Mouse (Mus musculus) neural tube, embryonic 11.5 days (tissue): Measurements from ENCODE around the gene Srd5a1. TPM values are rescaled to one million over a fixed set of nuclear protein-coding genes. Genes with fewer than 3 reads are reported as not detected.

Source experiments
- ATAC-seq: fragments of 200-750 bp; cut with Nextera tagmentation; 2 replicates; pipeline ENCODE4 v1.8.0; 2017; ENCODE audit warnings: moderate number of reproducible peaks, mild to moderate bottlenecking, moderate TSS enrichment, moderate library complexity; ENCODE audit not compliant: insufficient read depth, low FRiP score, low TSS enrichment
- DNase-seq: peaks from one replicate; pipeline ENCODE4 v3.0.0-alpha.2; 2015; ENCODE audit warnings: low spot score
- H3K27ac ChIP-seq: fragments of 300-500 bp; sonication (generic); 2 replicates; pipeline ENCODE4 v1.5.1; 2014; ENCODE audit warnings: low read depth, mild to moderate bottlenecking, low read length
- H3K27me3 ChIP-seq: fragments of 300-500 bp; sonication (generic); 2 replicates; pipeline ENCODE4 v1.6.1; 2014; ENCODE audit warnings: mild to moderate bottlenecking, low read length, mixed read lengths; ENCODE audit not compliant: control insufficient read depth, insufficient read depth
- H3K36me3 ChIP-seq: fragments of 300-500 bp; sonication (generic); 2 replicates; pipeline ENCODE4 v1.6.1; 2014; ENCODE audit warnings: mild to moderate bottlenecking, low read length, moderate library complexity, mixed read lengths; ENCODE audit not compliant: control insufficient read depth, insufficient read depth
- H3K4me1 ChIP-seq: fragments of 300-500 bp; sonication (generic); 2 replicates; pipeline ENCODE4 v1.6.1; 2014; ENCODE audit warnings: low read length, mixed read lengths; ENCODE audit not compliant: control insufficient read depth, insufficient read depth
- H3K4me2 ChIP-seq: fragments of 300-500 bp; sonication (generic); 2 replicates; pipeline ENCODE4 v1.6.1; 2014; ENCODE audit warnings: low read depth, mild to moderate bottlenecking, moderate library complexity
- H3K4me3 ChIP-seq: fragments of 300-500 bp; sonication (generic); 2 replicates; pipeline ENCODE4 v1.5.1; 2014; ENCODE audit warnings: low read depth, low read length
- H3K9ac ChIP-seq: fragments of 300-500 bp; sonication (generic); 2 replicates; pipeline ENCODE4 v1.6.1; 2014; ENCODE audit warnings: mild to moderate bottlenecking, low read length
- H3K9me3 ChIP-seq: fragments of 300-500 bp; sonication (generic); 2 replicates; pipeline ENCODE4 v1.6.1; 2016; ENCODE audit warnings: low read length; ENCODE audit not compliant: control insufficient read depth
- WGBS: fragments of 180-500 bp; shearing (Covaris S2); extraction: QIAGEN DNeasy Blood & Tissue Kit; methylation state at CpG from one replicate; pipeline ENCODE4 v1.1.7; 2014; 5-methylcytosine and 5-hydroxymethylcytosine counted together
- polyA plus RNA-seq: library from polyadenylated mRNA; unstranded; fragments of >200 nt; fragmentation: Nextera tagmentation; extraction: Ambion mirVana; gene quantifications from 2 replicates; pipeline ENCODE4 v1.2.1, GENCODE M21; 2014

The Srd5a1 gene
- polyA plus RNA-seq, 1 experiment from 2014 or later = 26.0 TPM

GRCm38 (mm10) chr13:69549980-69550379, 61.3 kb downstream of the Srd5a1 start:
- H3K4me2 ChIP-seq = no peak overlapping the region
- H3K9me3 ChIP-seq = no peaks in the 10 kb centered on the region
- no peak for ATAC-seq
- no peaks in the 10 kb centered on the region for H3K36me3 ChIP-seq
- H3K9ac ChIP-seq = no peak overlapping the region
- 54% methylated on average over 8 of the region's 8 CpGs for WGBS
- H3K27ac ChIP-seq = no peak overlapping the region
- DNase-seq = no peak
- H3K27me3 ChIP-seq = no peaks in the 10 kb centered on the region
- H3K4me3 ChIP-seq = no peak overlapping the region
- H3K4me1 ChIP-seq = no peaks in the 10 kb centered on the region

GRCm38 (mm10) chr13:69547488-69548180, 63.6 kb downstream of the Srd5a1 start:
- Histone ChIP-seq H3K4me3 (no peak overlapping the region), H3K9me3 (no peaks in the 10 kb centered on the region), H3K4me1 (0 out of 2 replicates have a peak, but pooled peaks cover 2% of the 10 kb centered on the region), H3K4me2 (no peak overlapping the region), H3K36me3 (no peaks in the 10 kb centered on the region), H3K27me3 (no peaks in the 10 kb centered on the region), H3K9ac (no peak overlapping the region), H3K27ac (no peak overlapping the region)
- WGBS = 72% methylated on average over 16 of the region's 16 CpGs
- DNase-seq = no peak
- ATAC-seq = no peak

- no peak overlapping the region for H3K4me2 ChIP-seq
- H3K36me3 ChIP-seq = no peaks in the 10 kb centered on the region
- peak; percentile 74 for DNase-seq
- no peaks in the 10 kb centered on the region for H3K9me3 ChIP-seq
- no peak overlapping the region for H3K4me3 ChIP-seq
- no peak overlapping the region for H3K9ac ChIP-seq
- H3K27ac ChIP-seq = no peak overlapping the region
- 24% methylated on average over 3 of the region's 3 CpGs for WGBS
- peak; percentile 37; the same call in 1 of the 2 replicates for ATAC-seq
- no peaks in the 10 kb centered on the region for H3K27me3 ChIP-seq
- H3K4me1 ChIP-seq = 0 out of 2 replicates have a peak, but pooled peaks cover 2% of the 10 kb centered on the region
These were observed 66.2 kb downstream of the Srd5a1 start for GRCm38 (mm10) chr13:69545019-69545418.

- Histone ChIP-seq H3K4me1 (0 out of 2 replicates have a peak, but pooled peaks cover 5% of the 10 kb centered on the region), H3K27ac (no peak overlapping the region), H3K27me3 (no peaks in the 10 kb centered on the region), H3K9me3 (no peaks in the 10 kb centered on the region), H3K36me3 (no peaks in the 10 kb centered on the region), H3K4me3 (0 out of 2 replicates have a peak overlapping the region, but pooled peaks have one; percentile 6), H3K4me2 (peak overlapping the region; percentile 19; the same call in 1 of the 2 replicates), H3K9ac (no peak overlapping the region)
- no peak for DNase-seq
- ATAC-seq = no peak
- WGBS = 48% methylated on average over 12 of the region's 12 CpGs
These were observed 67.6 kb downstream of the Srd5a1 start for GRCm38 (mm10) chr13:69543595-69543994.

GRCm38 (mm10) chr13:69542571-69543352, 68.5 kb downstream of the Srd5a1 start:
- 39% methylated on average over 17 of the region's 17 CpGs for WGBS
- H3K36me3 ChIP-seq = no peaks in the 10 kb centered on the region
- no peak overlapping the region for H3K4me2 ChIP-seq

GRCm38 (mm10) chr13:69541776-69542175, 69.5 kb downstream of the Srd5a1 start:
- ATAC-seq (no peak), DNase-seq (no peak)
- H3K4me3 ChIP-seq = no peak overlapping the region
- 0 out of 2 replicates have a peak, but pooled peaks cover 6% of the 10 kb centered on the region for H3K4me1 ChIP-seq
- H3K27ac ChIP-seq = no peak overlapping the region
- no peak overlapping the region for H3K9ac ChIP-seq
- no peaks in the 10 kb centered on the region for H3K9me3 ChIP-seq
- H3K4me2 ChIP-seq = no peak overlapping the region
- H3K27me3 ChIP-seq = no peaks in the 10 kb centered on the region
- 77% methylated on average over 10 of the region's 10 CpGs for WGBS
- H3K36me3 ChIP-seq = no peaks in the 10 kb centered on the region

More at GRCm38 (mm10) chr13:69542571-69543352, 68.5 kb downstream of the Srd5a1 start:
- Histone ChIP-seq H3K4me1 (0 out of 2 replicates have a peak, but pooled peaks cover 6% of the 10 kb centered on the region), H3K27me3 (no peaks in the 10 kb centered on the region), H3K27ac (no peak overlapping the region), H3K4me3 (no peak overlapping the region), H3K9ac (no peak overlapping the region), H3K9me3 (no peaks in the 10 kb centered on the region)
- ATAC-seq = no peak
- no peak for DNase-seq

- no peak overlapping the region for H3K4me2 ChIP-seq
- H3K27me3 ChIP-seq = no peaks in the 10 kb centered on the region
- no peaks in the 10 kb centered on the region for H3K36me3 ChIP-seq
- H3K4me3 ChIP-seq = no peak overlapping the region
- no peaks in the 10 kb centered on the region for H3K9me3 ChIP-seq
- H3K4me1 ChIP-seq = 0 out of 2 replicates have a peak, but pooled peaks cover 6% of the 10 kb centered on the region
- DNase-seq (no peak), ATAC-seq (no peak)
- 83% methylated on average over 6 of the region's 6 CpGs for WGBS
- H3K27ac ChIP-seq = no peak overlapping the region
- H3K9ac ChIP-seq = no peak overlapping the region
These were observed 70.0 kb downstream of the Srd5a1 start for GRCm38 (mm10) chr13:69541209-69541608.

- H3K9me3 ChIP-seq = no peaks in the 10 kb centered on the region
- H3K36me3 ChIP-seq = no peaks in the 10 kb centered on the region
- H3K27ac ChIP-seq = no peak overlapping the region
- no peak overlapping the region for H3K4me3 ChIP-seq
- WGBS = 27% methylated on average over 4 of the region's 4 CpGs
- H3K27me3 ChIP-seq = no peaks in the 10 kb centered on the region
- H3K4me1 ChIP-seq = 0 out of 2 replicates have a peak, but pooled peaks cover 4% of the 10 kb centered on the region
- H3K4me2 ChIP-seq = no peak overlapping the region
- no peak for ATAC-seq
- DNase-seq = no peak
- no peak overlapping the region; the same call in 1 of the 2 replicates for H3K9ac ChIP-seq
These were observed 72.9 kb downstream of the Srd5a1 start for GRCm38 (mm10) chr13:69538327-69538726.
